Mouse (Mus musculus): Measurements from ENCODE around the gene H2-T3. TPM values are rescaled to one million over a fixed set of nuclear protein-coding genes. Genes with fewer than 3 reads are reported as not detected.

H2-T3 gene
- polyA plus RNA-seq, 1 experiment from 2014 or later = not detected

Other genes starting within 250 kb of the H2-T3 start
- gene Abcf1, start 220.5 kb downstream of the H2-T3 start, polyA plus RNA-seq (2014; fragmentation: Nextera tagmentation; extraction: Ambion mirVana) = 74.2 and 91.7 TPM in 2 replicates
- 26.1 and 29.1 TPM in 2 replicates for gene Gnl1, start 210.4 kb downstream of the H2-T3 start, polyA plus RNA-seq (2014; fragmentation: Nextera tagmentation; extraction: Ambion mirVana)
- gene Prr3, start 210.1 kb downstream of the H2-T3 start, polyA plus RNA-seq (2014; fragmentation: Nextera tagmentation; extraction: Ambion mirVana) = 17.4 TPM in 2 replicates
- 2.9 and 3.1 TPM in 2 replicates for gene H2-T24, start 169.7 kb downstream of the H2-T3 start, polyA plus RNA-seq (2014; fragmentation: Nextera tagmentation; extraction: Ambion mirVana)
- gene H2-T23, start 157.4 kb downstream of the H2-T3 start, polyA plus RNA-seq (2014; fragmentation: Nextera tagmentation; extraction: Ambion mirVana) = 2.0 and 3.1 TPM in 2 replicates
- 6.7 and 7.3 TPM in 2 replicates for gene H2-T22, start 147.5 kb downstream of the H2-T3 start, polyA plus RNA-seq (2014; fragmentation: Nextera tagmentation; extraction: Ambion mirVana)
- not detected in 2 replicates for gene Gm6034, start 147.3 kb downstream of the H2-T3 start, polyA plus RNA-seq (2014; fragmentation: Nextera tagmentation; extraction: Ambion mirVana)
- gene Gm11127, start 131.9 kb downstream of the H2-T3 start, polyA plus RNA-seq (2014; fragmentation: Nextera tagmentation; extraction: Ambion mirVana) = not detected in 2 replicates
- gene Gm19684, start 68.6 kb downstream of the H2-T3 start, polyA plus RNA-seq (2014; fragmentation: Nextera tagmentation; extraction: Ambion mirVana) = not detected in 2 replicates
- gene Gm7030, start 60.9 kb downstream of the H2-T3 start, polyA plus RNA-seq (2014; fragmentation: Nextera tagmentation; extraction: Ambion mirVana) = not detected in 2 replicates
- gene Gm8909, start 21.8 kb downstream of the H2-T3 start, polyA plus RNA-seq (2014; fragmentation: Nextera tagmentation; extraction: Ambion mirVana) = not detected in 2 replicates
- 97.9 and 100 TPM in 2 replicates for gene Rpp21, start 67.8 kb upstream of the H2-T3 start, polyA plus RNA-seq (2014; fragmentation: Nextera tagmentation; extraction: Ambion mirVana)
- 9.1 and 9.6 TPM in 2 replicates for gene Trim39, start 82.0 kb upstream of the H2-T3 start, polyA plus RNA-seq (2014; fragmentation: Nextera tagmentation; extraction: Ambion mirVana)
- gene H2-M10.2, start 96.2 kb upstream of the H2-T3 start, polyA plus RNA-seq (2014; fragmentation: Nextera tagmentation; extraction: Ambion mirVana) = not detected in 2 replicates
- gene H2-M10.1, start 135.9 kb upstream of the H2-T3 start, polyA plus RNA-seq (2014; fragmentation: Nextera tagmentation; extraction: Ambion mirVana) = not detected in 2 replicates
- gene H2-M10.3, start 178.1 kb upstream of the H2-T3 start, polyA plus RNA-seq (2014; fragmentation: Nextera tagmentation; extraction: Ambion mirVana) = not detected in 2 replicates